Mouse (Mus musculus) T-cell, adult 2 months (primary cell): ENCODE measurements around the gene Hsd17b11.
A peak's percentile ranks its signal among the peaks of the same experiment; 100 is the strongest.
"Not testable (repeated sequence)": the region's sequence is repeated elsewhere in the genome, so short reads cannot be mapped to it uniquely, and the experiment has no call there.

Experiments
- DNase-seq: peaks from one replicate; pipeline ENCODE4 v3.0.0; 2022; ENCODE audit warnings: low spot score

Gene Hsd17b11

GRCm38 (mm10) chr5:103980705-103981560, 40.8 kb downstream of the Hsd17b11 start:
- DNase-seq: no peak

- no peak for DNase-seq
Measured at GRCm38 (mm10) chr5:103977907-103978570, 43.7 kb downstream of the Hsd17b11 start.

GRCm38 (mm10) chr5:103977297-103977696, 44.4 kb downstream of the Hsd17b11 start, which contains the start of gene Hsd17b13:
Gene Hsd17b13, minus strand, starts transcription at chr5:103977410.
- DNase-seq: no peak

GRCm38 (mm10) chr5:103975736-103976135, 46.0 kb downstream of the Hsd17b11 start:
- no peak for DNase-seq

GRCm38 (mm10) chr5:103972801-103973200, 48.9 kb downstream of the Hsd17b11 start:
- DNase-seq: no peak

GRCm38 (mm10) chr5:103972379-103972778, 49.3 kb downstream of the Hsd17b11 start:
- DNase-seq: peak; percentile 5

- no peak for DNase-seq
Measured at GRCm38 (mm10) chr5:103971051-103971450, 50.7 kb downstream of the Hsd17b11 start.

GRCm38 (mm10) chr5:103962935-103963429, 58.7 kb downstream of the Hsd17b11 start:
- DNase-seq: no peak

- DNase-seq: no peak
Measured at GRCm38 (mm10) chr5:103954638-103955037, 67.1 kb downstream of the Hsd17b11 start.

GRCm38 (mm10) chr5:103953135-103954083, 68.3 kb downstream of the Hsd17b11 start:
- no peak for DNase-seq

GRCm38 (mm10) chr5:103950138-103950537, 71.6 kb downstream of the Hsd17b11 start:
- DNase-seq: not testable (repeated sequence)

- no peak for DNase-seq
Measured at GRCm38 (mm10) chr5:103943183-103943582, 78.5 kb downstream of the Hsd17b11 start.

- no peak for DNase-seq
Measured at GRCm38 (mm10) chr5:103939856-103940255, 81.9 kb downstream of the Hsd17b11 start.
